Mouse (Mus musculus): Measurements from ENCODE around the gene Mreg.

Gene Mreg

DNA sequence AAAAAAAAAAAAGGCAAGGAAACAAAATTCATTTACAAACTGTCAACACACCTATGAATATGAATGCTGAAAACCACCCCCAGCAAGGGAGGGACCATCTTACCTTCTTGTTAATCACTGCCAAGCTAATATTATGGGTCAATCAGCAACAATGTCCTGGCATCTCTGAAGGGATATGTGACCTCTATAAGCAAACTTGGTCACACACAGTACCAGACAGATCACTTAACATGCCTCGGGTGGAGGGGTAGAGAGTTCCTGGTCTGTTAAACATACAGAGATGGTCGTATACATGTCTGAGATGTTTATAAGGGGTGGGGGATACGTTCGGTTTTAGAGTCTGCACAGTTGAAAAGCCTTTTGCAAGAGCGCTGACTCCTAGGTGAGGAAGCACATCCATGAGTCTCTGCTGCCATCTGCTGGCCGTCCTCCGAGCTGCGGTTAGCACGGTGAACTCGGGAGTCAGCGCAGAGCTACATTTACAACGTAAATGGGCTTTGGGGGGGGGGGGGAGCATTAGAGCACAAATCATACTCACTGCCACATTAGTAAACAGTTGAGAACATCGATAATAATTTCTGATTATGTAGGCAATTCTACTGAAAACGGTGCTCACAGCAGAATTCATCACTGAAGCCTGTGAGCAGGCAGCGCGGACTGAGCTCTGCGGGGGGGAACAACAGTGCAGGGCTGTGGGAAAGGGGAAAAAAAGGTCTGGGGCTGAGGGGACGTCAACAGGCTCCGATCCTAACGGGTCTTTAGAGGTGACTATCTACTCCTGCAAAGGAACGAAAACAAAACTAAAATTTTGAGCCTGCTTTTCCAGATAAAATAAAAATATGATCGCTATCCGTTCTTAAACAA, 88.4 kb downstream of the Mreg start:
- peak; percentile 73 to 92 for DNase-seq (ENCODE audit: low spot score in 2 of 2)

- DNase-seq (ENCODE audit: low spot score in 2 of 2): no peak
Measured at GRCm38 (mm10) chr1:72121608-72122185, 90.4 kb downstream of the Mreg start.

GRCm38 (mm10) chr1:72119981-72120380, 92.1 kb downstream of the Mreg start:
- DNase-seq (ENCODE audit: low spot score in 2 of 2): no peak

DNA sequence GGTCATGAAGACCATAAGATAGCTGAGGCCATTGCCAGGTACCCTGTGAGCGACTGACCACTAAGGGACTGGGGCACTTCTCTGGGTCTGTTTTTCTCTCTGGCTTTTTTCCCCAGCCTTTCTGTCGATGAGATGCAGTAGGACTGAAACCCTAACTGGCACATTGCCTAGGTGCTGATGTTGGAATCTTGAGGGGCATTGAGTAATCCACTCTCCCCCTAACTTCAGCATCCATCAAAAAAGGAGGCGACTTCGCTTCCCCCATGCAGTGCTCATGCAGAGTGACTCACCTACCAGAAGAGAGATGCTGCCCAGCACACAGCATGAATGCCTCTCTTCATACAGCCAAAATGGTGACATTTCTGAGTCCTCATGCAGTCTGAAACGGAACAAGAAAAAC, 97.9 kb downstream of the Mreg start:
- no peak for DNase-seq (ENCODE audit: low spot score in 2 of 2)

Measured in urinary bladder, postnatal 4 days (tissue).